Mouse (Mus musculus) splenic B cell, adult 2 months (primary cell): ENCODE results near the gene Cyfip2.

ENCODE experiments used
- DNase-seq: peaks from one replicate; pipeline ENCODE4 v3.0.0-alpha.2; 2011; ENCODE audit warnings: low read depth, low spot score
- H3K27me3 ChIP-seq: 2 replicates; pipeline ENCODE4 v1.6.1; 2012; ENCODE audit warnings: mild to moderate bottlenecking, low read length, moderate library complexity, mixed read lengths; ENCODE audit not compliant: control insufficient read depth, poor library complexity, insufficient read depth, severe bottlenecking
- H3K36me3 ChIP-seq: 2 replicates; pipeline ENCODE4 v1.6.1; 2012; ENCODE audit warnings: mild to moderate bottlenecking, low read length, moderate library complexity, mixed read lengths; ENCODE audit not compliant: control insufficient read depth, poor library complexity, insufficient read depth, severe bottlenecking

Gene Cyfip2

DNA sequence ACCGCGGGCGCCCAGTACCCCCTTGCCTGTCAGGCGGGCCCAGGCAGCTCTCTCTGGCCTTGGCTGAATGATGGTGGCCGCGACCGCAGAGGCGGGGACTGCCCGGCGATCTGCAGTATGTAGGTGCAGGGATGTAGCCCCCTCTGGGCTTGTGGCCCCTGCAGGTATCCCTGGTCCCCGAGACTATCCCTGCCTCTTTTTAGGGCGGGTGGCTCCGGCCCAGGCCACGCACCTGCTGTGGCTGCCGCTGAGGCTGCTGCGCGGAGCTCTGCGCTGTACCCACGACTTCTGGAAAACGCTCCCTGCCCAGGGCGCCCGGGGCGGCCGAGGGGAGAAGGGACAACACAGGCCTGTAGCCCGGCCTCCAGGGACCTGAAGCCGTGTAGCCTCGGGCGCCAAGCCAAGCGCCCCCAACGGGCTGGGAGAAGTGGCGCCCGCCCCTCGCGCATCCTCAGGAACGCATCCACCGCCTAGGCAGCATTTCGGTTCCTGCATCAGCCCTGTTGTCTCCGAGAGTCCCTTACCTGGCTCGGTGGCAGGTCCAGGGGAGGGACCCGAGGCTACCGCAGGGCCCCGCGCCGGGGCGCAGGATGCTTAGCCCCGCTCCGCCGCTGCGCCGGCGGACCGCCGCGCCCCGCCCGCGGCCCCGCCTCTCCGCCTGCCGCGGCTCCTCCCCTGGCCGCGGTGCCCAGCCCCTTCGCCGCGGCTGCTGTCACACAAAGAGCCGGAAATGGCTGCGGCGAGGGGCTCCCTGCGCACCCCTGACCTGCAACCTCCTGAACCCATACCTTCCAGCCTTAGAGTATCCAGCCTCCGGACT lies 746 bp downstream of the Cyfip2 start:
- no peaks in the 10 kb centered on the region for H3K36me3 ChIP-seq
- DNase-seq = peak; percentile 79
- no peaks in the 10 kb centered on the region for H3K27me3 ChIP-seq

DNA sequence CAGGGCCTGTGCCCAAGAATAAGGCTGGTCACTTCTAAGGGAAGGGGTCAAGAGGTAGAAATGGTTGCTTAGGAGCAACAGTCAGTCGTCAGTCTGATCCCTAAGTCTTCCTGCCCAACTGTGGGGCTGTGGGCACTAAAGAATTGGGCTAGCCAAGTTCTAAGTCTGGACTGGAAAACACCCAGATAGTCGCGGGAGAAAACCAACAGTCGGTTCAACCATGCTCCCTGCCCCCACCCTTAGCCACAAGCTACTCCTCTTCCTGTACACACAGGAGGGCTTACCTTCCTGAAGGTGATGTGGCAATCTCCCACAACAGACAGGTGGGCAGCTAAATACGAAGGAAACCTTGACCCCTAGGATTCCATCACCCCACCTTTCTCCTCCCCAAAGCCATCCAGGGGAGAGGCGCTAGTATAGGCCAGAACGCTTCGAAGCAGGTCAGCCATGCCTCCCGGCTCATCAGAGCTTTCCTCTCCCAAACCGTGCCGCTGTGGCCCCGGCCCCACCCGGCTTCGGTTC lies 1.4 kb downstream of the Cyfip2 start:
- no peaks in the 10 kb centered on the region for H3K36me3 ChIP-seq
- DNase-seq = peak; percentile 65
- H3K27me3 ChIP-seq = no peaks in the 10 kb centered on the region

DNA sequence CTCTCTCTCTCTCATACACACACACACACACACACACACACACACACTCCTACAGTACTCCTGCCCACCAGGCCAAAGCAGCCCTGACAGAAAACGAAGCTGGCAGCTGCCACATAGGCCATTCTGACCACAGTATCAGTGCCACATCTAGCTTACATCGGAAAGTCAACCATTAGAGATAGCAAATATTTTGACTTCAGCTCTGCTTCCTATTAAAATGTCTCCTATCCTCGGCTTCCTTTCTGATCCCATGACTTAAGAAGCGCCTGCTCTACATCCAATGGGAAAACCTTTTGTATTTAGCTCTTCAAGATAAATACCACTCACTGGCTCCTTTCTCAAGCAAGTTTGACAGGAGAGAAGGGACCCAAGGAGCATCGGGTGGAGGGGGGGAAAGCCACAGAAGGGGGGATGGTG lies 2.0 kb downstream of the Cyfip2 start:
- DNase-seq = peak; percentile 32
- H3K36me3 ChIP-seq = no peaks in the 10 kb centered on the region
- H3K27me3 ChIP-seq = no peaks in the 10 kb centered on the region

DNA sequence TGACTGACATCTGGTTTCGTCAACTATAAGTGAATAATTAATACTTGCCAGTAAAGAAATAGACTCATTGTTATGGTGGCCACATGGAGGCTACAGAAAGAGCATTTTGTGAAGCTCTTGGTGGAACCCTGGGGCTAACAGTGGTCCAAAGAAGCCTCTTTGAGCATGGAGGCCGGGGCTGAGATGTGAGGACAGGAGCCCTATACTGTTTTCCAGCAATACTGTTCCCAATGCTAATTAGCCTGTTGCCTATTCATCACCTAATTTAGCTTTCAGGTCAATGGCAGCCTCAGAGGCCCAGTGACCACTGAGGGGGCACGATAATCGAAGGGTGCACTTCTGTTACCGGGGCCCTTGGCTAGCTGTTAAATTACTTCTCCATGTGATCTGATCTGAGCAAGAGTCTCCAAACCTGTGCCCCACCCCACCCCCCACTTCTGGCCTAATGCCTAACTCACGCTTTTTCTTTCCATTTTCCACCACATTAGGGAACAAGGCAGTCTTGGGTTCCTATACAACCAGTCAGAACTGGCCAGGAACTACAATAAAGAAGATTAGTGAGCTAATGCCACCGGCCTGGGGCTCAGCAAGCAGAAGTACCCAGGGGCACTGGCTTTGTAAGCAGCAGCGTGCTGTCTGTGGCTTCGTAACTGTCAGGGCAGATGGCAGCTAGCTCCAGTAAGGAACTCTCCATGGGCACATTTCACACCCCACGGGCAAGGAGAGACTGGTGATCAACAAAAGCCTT lies 2.7 kb downstream of the Cyfip2 start:
- H3K36me3 ChIP-seq = no peaks in the 10 kb centered on the region
- no peaks in the 10 kb centered on the region for H3K27me3 ChIP-seq
- DNase-seq = peak; percentile 58

DNA sequence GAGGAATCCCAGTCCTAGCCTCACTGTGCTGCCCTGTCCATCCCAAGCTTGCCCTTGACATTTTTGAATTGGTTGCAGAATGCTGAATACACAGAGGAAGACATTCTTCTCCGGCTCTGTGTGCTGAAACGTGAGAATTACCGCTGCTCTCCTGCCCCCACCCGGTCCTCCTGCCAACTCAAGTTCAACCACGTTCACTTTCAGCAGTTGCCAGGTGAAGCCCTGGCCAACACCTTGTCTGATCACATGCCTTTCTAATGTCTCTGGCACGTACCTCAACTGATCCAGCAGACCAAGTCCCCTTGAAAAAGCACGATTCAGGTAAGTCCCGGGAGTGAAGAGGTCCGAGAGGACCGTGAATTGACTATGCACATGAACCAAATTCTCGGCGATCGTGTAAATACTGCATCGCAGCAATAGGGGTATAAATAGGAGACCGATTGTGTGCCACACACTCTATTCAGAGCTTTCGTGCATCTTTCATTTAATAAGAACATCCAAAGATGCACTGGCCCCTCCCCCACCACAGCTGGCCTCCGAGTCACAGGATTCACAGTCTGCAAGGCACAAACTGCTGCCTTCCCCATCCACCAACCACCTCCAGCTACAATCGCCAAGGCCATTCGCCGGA lies 3.4 kb downstream of the Cyfip2 start:
- H3K36me3 ChIP-seq = no peaks in the 10 kb centered on the region
- DNase-seq = peak; percentile 63
- no peaks in the 10 kb centered on the region for H3K27me3 ChIP-seq

DNA sequence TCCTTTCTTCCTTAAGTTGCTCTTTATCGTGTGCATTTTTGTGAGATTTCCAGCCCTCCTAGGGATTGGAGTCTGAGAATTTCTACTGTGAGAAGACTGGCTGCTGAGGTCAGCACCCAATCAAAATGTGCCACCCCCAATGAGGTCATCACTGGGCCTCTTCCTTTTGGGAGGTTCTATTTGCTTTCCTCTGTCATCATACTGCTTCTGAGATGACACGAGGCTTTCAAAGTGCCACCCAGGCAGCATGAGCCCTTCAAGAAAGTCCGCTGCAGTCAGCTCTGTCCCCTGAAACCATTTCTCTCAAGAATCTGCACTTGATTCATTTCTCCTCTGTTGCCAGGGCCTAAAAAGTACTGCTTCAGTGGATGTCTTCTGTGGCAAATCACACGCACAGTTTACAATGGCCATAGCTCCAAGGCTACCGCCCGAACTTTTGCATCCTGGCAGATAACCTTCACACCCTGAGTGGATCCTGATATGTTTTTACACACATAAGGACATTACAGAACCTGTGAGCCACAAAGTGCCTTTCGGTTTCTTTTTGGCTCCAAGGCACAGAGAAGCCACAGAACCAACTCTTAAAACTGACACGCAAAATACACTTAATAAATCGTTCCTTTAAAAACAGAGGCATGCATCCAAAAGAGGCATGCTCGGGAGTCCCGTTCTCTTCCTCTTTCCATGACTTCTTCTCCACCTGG lies 4.2 kb downstream of the Cyfip2 start:
- H3K36me3 ChIP-seq = no peaks in the 10 kb centered on the region
- no peaks in the 10 kb centered on the region for H3K27me3 ChIP-seq
- DNase-seq = peak; percentile 72

DNA sequence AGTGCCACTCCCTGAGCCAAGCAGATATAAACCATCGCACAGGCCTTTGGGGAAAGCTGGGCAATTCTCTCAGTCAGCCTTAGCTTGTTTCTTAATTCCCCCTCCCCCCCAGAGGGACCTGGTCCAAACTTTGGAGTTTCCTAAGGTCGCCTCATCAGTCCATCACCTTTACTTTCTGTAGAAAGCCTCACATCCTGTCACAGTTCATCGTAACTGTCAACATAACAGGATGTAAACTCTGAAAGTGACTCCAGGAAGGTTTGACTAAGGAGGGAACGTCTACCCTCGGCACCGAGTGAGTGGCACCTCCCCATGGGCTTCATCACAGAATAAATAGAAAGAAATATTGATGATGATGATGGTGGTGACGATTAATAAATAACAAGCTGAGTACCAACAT lies 4.9 kb downstream of the Cyfip2 start:
- DNase-seq = peak; percentile 54
- H3K36me3 ChIP-seq = no peaks in the 10 kb centered on the region
- H3K27me3 ChIP-seq = no peaks in the 10 kb centered on the region

DNA sequence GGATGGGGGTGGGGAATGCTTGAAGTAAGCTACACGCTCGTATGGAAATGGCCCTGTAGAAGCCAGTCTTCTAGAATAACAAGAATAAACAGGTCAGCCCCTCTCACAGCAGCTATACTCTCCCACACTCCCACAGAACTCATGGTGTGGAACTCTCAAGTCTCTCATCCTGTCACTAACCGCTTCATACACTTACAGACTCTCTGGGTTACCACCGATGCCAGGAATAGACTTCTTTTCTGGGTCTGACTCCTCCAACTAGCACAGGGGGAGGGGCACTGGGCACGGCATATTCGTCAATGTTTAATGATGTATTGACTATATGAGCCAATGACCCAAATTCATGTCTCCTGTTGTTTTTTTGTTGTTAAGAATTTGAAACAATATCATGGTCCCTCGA lies 5.9 kb downstream of the Cyfip2 start:
- DNase-seq = peak; percentile 47
- H3K27me3 ChIP-seq = no peaks in the 10 kb centered on the region
- H3K36me3 ChIP-seq = no peaks in the 10 kb centered on the region

DNA sequence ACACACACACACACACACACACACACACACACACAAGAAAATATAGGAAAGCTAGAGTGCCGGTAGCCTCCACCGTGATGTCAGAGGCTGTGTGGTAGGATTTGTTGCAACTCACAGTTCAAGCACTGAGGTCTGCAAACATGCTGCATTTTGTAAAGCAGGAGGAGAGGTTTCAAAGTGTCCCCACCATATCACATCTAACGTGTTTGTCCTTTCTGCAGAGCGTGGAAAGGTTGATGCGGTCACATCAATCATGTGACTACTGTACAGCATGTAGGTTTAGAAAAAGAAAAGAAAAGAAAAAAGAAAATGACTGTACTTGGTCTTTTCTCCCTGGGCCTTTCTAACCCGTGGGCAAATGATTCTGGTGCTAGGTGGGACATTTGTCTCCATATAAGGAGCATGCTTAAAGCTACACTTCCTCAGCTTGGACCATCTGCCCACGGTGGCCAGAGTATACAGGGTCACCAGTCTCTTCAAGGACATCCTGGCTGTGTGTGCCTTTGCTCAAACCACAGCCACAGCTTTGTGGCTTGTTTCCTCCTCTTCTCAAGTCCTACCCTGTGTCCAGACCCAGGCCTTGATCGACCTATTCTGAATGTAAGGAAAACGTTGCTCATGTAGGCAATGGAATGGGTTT lies 6.7 kb downstream of the Cyfip2 start:
- H3K36me3 ChIP-seq = no peaks in the 10 kb centered on the region
- H3K27me3 ChIP-seq = no peaks in the 10 kb centered on the region
- no peak for DNase-seq

DNA sequence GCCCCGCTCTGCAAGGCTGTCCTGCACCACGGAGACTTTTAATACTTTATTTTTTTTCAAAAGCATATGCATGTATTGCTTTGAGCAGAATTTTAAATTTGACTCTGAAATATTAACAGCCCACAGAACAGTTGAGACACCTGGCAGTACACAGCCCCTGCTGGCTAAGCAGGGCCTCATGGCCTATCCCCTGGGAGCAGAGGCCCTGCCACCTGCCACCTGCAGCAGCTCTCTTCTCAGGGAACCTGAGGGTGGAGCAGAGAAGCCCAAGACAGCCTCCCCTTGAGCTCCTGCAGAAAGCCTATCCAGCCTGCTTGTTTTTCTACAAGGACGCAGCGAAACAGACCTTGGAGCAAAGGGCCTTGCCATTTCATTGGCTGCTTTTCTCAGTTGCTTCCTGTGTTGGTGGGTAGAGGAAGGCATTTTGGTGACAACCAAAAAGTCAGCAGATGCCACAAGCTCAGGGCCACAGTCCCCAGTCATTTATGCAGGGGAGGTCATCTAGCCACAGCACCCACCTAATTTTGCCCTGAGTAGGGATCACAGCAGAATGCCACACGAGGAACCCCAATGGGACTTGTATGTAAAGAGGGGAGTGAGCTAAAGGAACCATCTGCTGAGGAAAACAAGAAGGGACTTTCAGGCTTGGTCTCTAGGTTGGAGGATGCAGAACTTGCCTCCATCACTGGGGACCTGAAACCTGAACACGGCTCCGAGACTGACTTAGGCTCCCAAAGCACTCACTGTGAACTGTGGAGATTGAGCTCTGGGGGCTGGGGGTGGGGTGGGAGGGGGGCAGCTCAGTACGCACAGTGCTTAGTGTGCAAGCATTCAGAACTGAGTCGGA lies 7.6 kb downstream of the Cyfip2 start:
- Histone ChIP-seq H3K36me3 (no peaks in the 10 kb centered on the region), H3K27me3 (no peaks in the 10 kb centered on the region)
- peak; percentile 74 for DNase-seq

DNA sequence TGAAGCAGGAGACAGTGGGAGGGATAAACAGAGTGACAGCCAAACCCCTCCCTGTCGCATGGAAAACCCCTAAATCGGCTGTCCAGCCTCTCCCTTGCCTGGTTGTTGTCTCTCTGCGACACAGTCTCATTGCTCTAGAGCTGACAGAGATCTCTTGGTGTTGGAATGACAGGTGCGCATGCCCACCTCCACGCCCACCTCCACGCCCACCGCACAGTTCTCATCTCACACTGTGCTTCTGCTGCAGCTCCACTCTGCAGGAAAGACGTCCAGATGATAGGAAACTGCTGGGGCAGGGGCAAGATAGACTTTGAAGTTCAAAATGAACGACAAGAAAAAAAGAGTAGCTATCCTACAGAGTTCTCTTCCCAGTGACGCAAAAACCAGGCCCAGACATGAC lies 8.6 kb downstream of the Cyfip2 start:
- no peaks in the 10 kb centered on the region for H3K36me3 ChIP-seq
- H3K27me3 ChIP-seq = no peaks in the 10 kb centered on the region
- DNase-seq = peak; percentile 29

DNA sequence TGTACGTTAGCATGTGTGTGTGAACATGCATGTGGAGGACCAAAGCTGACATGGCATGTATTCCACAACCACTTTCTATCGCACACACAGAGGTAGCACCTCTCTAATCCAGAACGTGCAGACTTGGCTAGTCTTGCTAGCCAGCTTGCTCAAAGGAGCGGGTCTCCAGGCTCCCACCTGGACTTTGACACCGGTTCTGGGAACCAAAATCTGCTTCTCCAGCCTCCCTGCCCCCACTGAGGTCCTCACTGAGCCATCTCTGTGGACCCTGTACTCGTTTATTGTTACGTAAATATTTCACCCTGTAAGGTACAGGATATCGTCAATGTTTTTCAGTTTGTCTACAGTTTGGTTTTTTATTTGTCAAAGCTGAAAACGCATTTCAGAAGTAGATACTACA lies 10.2 kb downstream of the Cyfip2 start:
- no peaks in the 10 kb centered on the region for H3K36me3 ChIP-seq
- H3K27me3 ChIP-seq = no peaks in the 10 kb centered on the region
- DNase-seq = no peak

DNA sequence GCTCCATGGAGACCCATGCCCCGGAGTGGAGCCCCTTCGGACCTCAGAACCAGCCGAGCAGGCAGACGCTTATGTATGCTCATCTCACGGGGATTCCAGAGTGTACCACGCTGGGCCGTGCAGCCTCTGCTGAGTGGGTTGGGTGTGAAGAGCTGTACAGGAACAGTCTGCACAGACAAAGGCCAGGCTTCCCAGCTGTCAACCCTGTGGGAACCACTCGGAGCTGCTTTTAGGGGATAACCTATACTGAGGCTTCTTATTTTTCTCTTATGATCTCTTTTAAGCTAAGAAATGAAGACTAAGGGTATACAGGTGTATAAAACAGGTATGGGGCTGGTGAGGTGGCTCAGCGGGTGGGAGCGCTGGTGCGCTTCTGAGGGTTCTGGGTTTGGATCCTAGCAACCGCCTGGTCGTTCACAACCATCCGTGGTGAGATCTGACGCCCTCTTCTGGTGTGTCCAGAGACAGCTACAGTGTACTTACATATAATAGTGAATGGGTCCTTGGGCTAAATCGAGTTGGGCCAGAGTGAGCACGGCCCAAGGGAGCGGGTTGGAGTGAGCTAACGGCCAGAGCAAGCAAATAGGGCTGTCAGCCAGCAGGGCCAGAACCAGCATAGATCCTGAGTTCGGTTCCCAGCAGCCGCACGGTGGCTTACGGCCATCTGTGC lies 10.9 kb downstream of the Cyfip2 start:
- DNase-seq = no peak
- Histone ChIP-seq H3K36me3 (no peaks in the 10 kb centered on the region; the same call in 1 of the 2 replicates), H3K27me3 (no peaks in the 10 kb centered on the region)
